Mouse (Mus musculus): ENCODE data around the gene Pir. TPM values are rescaled to one million over a fixed set of nuclear protein-coding genes. Genes with fewer than 3 reads are reported as not detected.

Pir gene
- total RNA-seq, 1 experiment, result 10.5 TPM

DNA sequence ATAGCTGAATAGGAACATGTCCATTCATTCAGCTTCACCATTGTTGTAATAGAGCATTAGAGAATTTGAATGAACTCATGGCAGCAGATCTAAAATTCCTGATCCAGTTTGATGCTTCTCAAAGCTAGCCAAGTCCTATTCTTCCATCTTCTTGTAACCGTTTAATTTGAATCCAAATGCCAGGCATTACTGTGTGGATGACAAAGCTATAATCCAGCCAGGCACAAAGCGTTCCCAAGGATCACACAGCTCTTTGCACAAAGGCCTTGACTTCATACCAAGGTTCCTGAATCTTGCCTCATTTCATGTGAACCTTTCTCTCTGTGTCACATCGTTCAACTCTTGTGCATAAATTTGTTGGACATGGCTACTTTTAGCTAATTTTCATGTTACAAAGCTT is 50.9 kb downstream of the Pir start:
- no peak overlapping the region for H3K27ac ChIP-seq (ENCODE audit: insufficient read depth, low read depth, low read length, poor library complexity, severe bottlenecking)
- no peak overlapping the region for H3K9ac ChIP-seq (ENCODE audit: insufficient read depth, low read depth, low read length, poor library complexity, severe bottlenecking)
- H3K9me3 ChIP-seq (ENCODE audit: control insufficient read depth, insufficient read depth, low read depth, low read length), result no peaks in the 10 kb centered on the region
- no peak overlapping the region for H3K4me3 ChIP-seq (ENCODE audit: insufficient read depth in 1 of 2, low read depth in 1 of 2, low read length in 2 of 2, poor library complexity in 1 of 2, severe bottlenecking in 1 of 2)
- H3K36me3 ChIP-seq (ENCODE audit: control insufficient read depth, insufficient read depth, low read length, poor library complexity, severe bottlenecking), result no peaks in the 10 kb centered on the region
- in situ Hi-C loops (cut with MboI; ENCODE audit: low sequenced_read_pairs in 2 of 2, unreplicated experiment in 2 of 2), result no loop called here
- TF ChIP-seq ZC3H11A (IDR thresholded peaks at IDR 0.05; ENCODE audit: borderline replicate concordance, low read depth, low read length) (no peak), CHD2 (IDR thresholded peaks at IDR 0.05; ENCODE audit: low read depth, low read length) (no peak), HCFC1 (IDR thresholded peaks at IDR 0.05; ENCODE audit: borderline replicate concordance, insufficient read depth, low read length) (no peak), ZNF384 (IDR thresholded peaks at IDR 0.05; ENCODE audit: low read depth, low read length) (no peak), MAFK (IDR thresholded peaks at IDR 0.05; ENCODE audit: insufficient read depth, low read depth, low read length) (no peak)
- no peak for DNase-seq (ENCODE audit: low read depth, low spot score)
- H3K4me1 ChIP-seq (ENCODE audit: control insufficient read depth in 2 of 2, insufficient read depth in 2 of 2, low read length in 2 of 2, poor library complexity in 1 of 2), result no peaks in the 10 kb centered on the region

DNA sequence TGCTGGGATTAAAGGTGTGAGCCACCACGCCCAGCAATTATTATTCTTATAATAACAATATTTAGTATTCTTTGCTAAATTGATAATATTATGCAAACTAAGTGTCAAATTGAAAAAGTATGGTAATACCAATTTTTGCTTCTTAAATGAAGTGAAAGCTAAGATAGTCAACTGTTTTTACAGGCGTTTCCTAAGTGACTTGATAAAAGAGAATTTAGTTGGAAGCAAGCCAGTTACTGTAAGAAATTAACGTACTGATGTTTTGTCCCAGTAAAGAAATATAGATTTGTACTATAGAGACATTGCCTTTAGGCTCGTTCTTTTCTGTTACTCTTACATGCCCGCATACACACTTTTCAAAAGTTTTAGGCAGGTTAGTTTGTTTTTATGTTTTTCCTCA is 53.3 kb downstream of the Pir start:
- Histone ChIP-seq H3K9ac (ENCODE audit: insufficient read depth, low read depth, low read length, poor library complexity, severe bottlenecking) (no peak overlapping the region), H3K27ac (ENCODE audit: insufficient read depth, low read depth, low read length, poor library complexity, severe bottlenecking) (no peak overlapping the region), H3K4me3 (ENCODE audit: insufficient read depth in 1 of 2, low read depth in 1 of 2, low read length in 2 of 2, poor library complexity in 1 of 2, severe bottlenecking in 1 of 2) (no peak overlapping the region), H3K9me3 (ENCODE audit: control insufficient read depth, insufficient read depth, low read depth, low read length) (no peaks in the 10 kb centered on the region), H3K4me1 (ENCODE audit: control insufficient read depth in 2 of 2, insufficient read depth in 2 of 2, low read length in 2 of 2, poor library complexity in 1 of 2) (no peaks in the 10 kb centered on the region), H3K36me3 (ENCODE audit: control insufficient read depth, insufficient read depth, low read length, poor library complexity, severe bottlenecking) (no peaks in the 10 kb centered on the region)
- TF ChIP-seq HCFC1 (IDR thresholded peaks at IDR 0.05; ENCODE audit: borderline replicate concordance, insufficient read depth, low read length) (no peak), MAFK (IDR thresholded peaks at IDR 0.05; ENCODE audit: insufficient read depth, low read depth, low read length) (no peak), ZC3H11A (IDR thresholded peaks at IDR 0.05; ENCODE audit: borderline replicate concordance, low read depth, low read length) (no peak), ZNF384 (IDR thresholded peaks at IDR 0.05; ENCODE audit: low read depth, low read length) (no peak), CHD2 (IDR thresholded peaks at IDR 0.05; ENCODE audit: low read depth, low read length) (no peak)
- DNase-seq (ENCODE audit: low read depth, low spot score), result no peak
- in situ Hi-C loops (cut with MboI; ENCODE audit: low sequenced_read_pairs in 2 of 2, unreplicated experiment in 2 of 2), result no loop called here

DNA sequence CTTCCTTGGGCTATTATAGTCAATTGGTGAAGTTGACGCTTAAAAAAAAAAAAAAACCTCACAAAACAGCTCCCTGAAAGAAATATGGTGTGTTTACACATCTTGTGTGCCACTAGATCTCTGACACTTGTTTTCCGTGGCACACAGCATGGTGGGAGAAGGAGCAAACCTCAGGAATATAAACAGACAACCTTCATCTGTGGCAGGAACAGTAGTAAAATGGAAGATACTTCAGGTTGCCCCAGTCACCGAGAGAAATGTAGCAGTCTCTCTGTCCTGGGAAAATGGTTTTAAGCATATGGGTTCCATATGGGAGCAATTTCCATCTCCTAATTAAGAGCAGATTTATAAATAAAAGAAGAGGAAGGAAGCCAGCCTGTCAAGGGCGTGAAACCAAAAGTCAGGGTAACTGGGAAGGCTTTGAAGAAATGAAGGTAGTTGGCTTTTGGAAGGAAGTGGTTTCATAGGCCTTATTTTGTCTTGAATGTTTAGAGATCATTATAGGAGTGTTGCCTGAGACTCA is 54.3 kb downstream of the Pir start:
- in situ Hi-C loops (cut with MboI; ENCODE audit: low sequenced_read_pairs in 2 of 2, unreplicated experiment in 2 of 2), result no loop called here
- Histone ChIP-seq H3K4me3 (ENCODE audit: insufficient read depth in 1 of 2, low read depth in 1 of 2, low read length in 2 of 2, poor library complexity in 1 of 2, severe bottlenecking in 1 of 2) (no peak overlapping the region), H3K27ac (ENCODE audit: insufficient read depth, low read depth, low read length, poor library complexity, severe bottlenecking) (no peak overlapping the region), H3K36me3 (ENCODE audit: control insufficient read depth, insufficient read depth, low read length, poor library complexity, severe bottlenecking) (no peaks in the 10 kb centered on the region), H3K4me1 (ENCODE audit: control insufficient read depth in 2 of 2, insufficient read depth in 2 of 2, low read length in 2 of 2, poor library complexity in 1 of 2) (no peaks in the 10 kb centered on the region), H3K9ac (ENCODE audit: insufficient read depth, low read depth, low read length, poor library complexity, severe bottlenecking) (no peak overlapping the region), H3K9me3 (ENCODE audit: control insufficient read depth, insufficient read depth, low read depth, low read length) (no peaks in the 10 kb centered on the region)
- TF ChIP-seq HCFC1 (IDR thresholded peaks at IDR 0.05; ENCODE audit: borderline replicate concordance, insufficient read depth, low read length) (no peak), MAFK (IDR thresholded peaks at IDR 0.05; ENCODE audit: insufficient read depth, low read depth, low read length) (no peak), ZC3H11A (IDR thresholded peaks at IDR 0.05; ENCODE audit: borderline replicate concordance, low read depth, low read length) (no peak), ZNF384 (IDR thresholded peaks at IDR 0.05; ENCODE audit: low read depth, low read length) (no peak), CHD2 (IDR thresholded peaks at IDR 0.05; ENCODE audit: low read depth, low read length) (no peak)
- no peak for DNase-seq (ENCODE audit: low read depth, low spot score)

DNA sequence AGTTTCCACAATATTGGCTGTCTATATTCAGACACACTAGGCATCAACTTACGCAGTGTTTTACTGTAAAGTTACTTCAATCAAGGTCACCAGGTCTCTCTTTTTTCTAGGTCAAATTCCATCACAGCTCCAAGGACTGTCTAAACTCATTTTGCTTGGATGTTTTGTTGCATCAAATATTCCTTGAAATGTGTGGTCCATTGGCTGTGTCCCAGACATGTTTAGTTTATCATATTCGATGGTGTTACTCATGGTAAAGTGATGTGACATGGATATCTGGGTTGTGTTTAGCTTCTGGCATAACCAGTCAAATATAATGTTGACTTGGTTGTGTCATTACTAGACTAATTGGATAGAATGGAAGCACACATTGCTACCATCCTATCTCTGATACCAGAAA is 61.2 kb downstream of the Pir start:
- H3K4me1 ChIP-seq (ENCODE audit: control insufficient read depth in 2 of 2, insufficient read depth in 2 of 2, low read length in 2 of 2, poor library complexity in 1 of 2), result no peaks in the 10 kb centered on the region
- in situ Hi-C loops (cut with MboI; ENCODE audit: low sequenced_read_pairs in 2 of 2, unreplicated experiment in 2 of 2), result no loop called here
- H3K36me3 ChIP-seq (ENCODE audit: control insufficient read depth, insufficient read depth, low read length, poor library complexity, severe bottlenecking), result no peaks in the 10 kb centered on the region
- H3K9ac ChIP-seq (ENCODE audit: insufficient read depth, low read depth, low read length, poor library complexity, severe bottlenecking), result no peak overlapping the region
- H3K27ac ChIP-seq (ENCODE audit: insufficient read depth, low read depth, low read length, poor library complexity, severe bottlenecking), result no peak overlapping the region
- H3K9me3 ChIP-seq (ENCODE audit: control insufficient read depth, insufficient read depth, low read depth, low read length), result no peaks in the 10 kb centered on the region
- H3K4me3 ChIP-seq (ENCODE audit: insufficient read depth in 1 of 2, low read depth in 1 of 2, low read length in 2 of 2, poor library complexity in 1 of 2, severe bottlenecking in 1 of 2), result no peak overlapping the region
- TF ChIP-seq ZNF384 (IDR thresholded peaks at IDR 0.05; ENCODE audit: low read depth, low read length) (no peak), MAFK (IDR thresholded peaks at IDR 0.05; ENCODE audit: insufficient read depth, low read depth, low read length) (no peak)
- DNase-seq (ENCODE audit: low read depth, low spot score), result no peak

DNA sequence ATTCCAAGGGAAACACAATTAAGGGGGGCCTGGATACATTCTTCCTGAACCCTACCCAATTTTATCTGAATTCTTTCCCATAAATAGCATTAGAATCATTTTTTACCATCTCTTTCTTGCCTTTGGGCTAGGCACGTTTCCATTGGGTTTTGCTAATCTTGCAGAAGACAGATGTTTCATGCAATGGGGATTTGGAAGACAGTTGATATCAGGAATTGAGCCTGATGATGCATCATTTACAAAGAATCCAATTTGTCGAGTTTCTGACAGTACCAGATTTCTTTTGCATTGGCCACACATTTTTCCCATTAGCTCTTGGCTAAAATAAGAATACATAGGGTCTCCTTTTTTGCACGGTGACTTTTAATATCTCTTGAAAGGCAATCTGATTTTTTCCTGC is 61.6 kb downstream of the Pir start:
- H3K4me3 ChIP-seq (ENCODE audit: insufficient read depth in 1 of 2, low read depth in 1 of 2, low read length in 2 of 2, poor library complexity in 1 of 2, severe bottlenecking in 1 of 2), result no peak overlapping the region
- H3K36me3 ChIP-seq (ENCODE audit: control insufficient read depth, insufficient read depth, low read length, poor library complexity, severe bottlenecking), result no peaks in the 10 kb centered on the region
- no peak overlapping the region for H3K27ac ChIP-seq (ENCODE audit: insufficient read depth, low read depth, low read length, poor library complexity, severe bottlenecking)
- TF ChIP-seq ZNF384 (IDR thresholded peaks at IDR 0.05; ENCODE audit: low read depth, low read length) (no peak), CHD2 (IDR thresholded peaks at IDR 0.05; ENCODE audit: low read depth, low read length) (no peak), ZC3H11A (IDR thresholded peaks at IDR 0.05; ENCODE audit: borderline replicate concordance, low read depth, low read length) (no peak), MAFK (IDR thresholded peaks at IDR 0.05; ENCODE audit: insufficient read depth, low read depth, low read length) (no peak), HCFC1 (IDR thresholded peaks at IDR 0.05; ENCODE audit: borderline replicate concordance, insufficient read depth, low read length) (no peak)
- H3K9ac ChIP-seq (ENCODE audit: insufficient read depth, low read depth, low read length, poor library complexity, severe bottlenecking), result no peak overlapping the region
- DNase-seq (ENCODE audit: low read depth, low spot score), result no peak
- H3K4me1 ChIP-seq (ENCODE audit: control insufficient read depth in 2 of 2, insufficient read depth in 2 of 2, low read length in 2 of 2, poor library complexity in 1 of 2), result no peaks in the 10 kb centered on the region
- in situ Hi-C loops (cut with MboI; ENCODE audit: low sequenced_read_pairs in 2 of 2, unreplicated experiment in 2 of 2), result no loop called here
- no peaks in the 10 kb centered on the region for H3K9me3 ChIP-seq (ENCODE audit: control insufficient read depth, insufficient read depth, low read depth, low read length)
